Mouse (Mus musculus): ENCODE data around the gene Acsbg2.

- TF ChIP-seq CTCF (IDR thresholded peaks at IDR 0.05; ENCODE audit: low read depth, low read length) (no peak), POLR2A (IDR thresholded peaks at IDR 0.05; ENCODE audit: extremely low read depth, insufficient read depth, low read length) (no peak)
Measured at GRCm38 (mm10) chr17:56829795-56830194, 44.5 kb downstream of the Acsbg2 start.

All from liver, adult 2 months (tissue).